Mouse (Mus musculus) liver, postnatal 0 days (tissue): ENCODE results near the gene Ptgis. TPM values are rescaled to one million over a fixed set of nuclear protein-coding genes. Genes with fewer than 3 reads are reported as not detected.

Experiments used
- ATAC-seq: fragments of 200-750 bp; cut with Nextera tagmentation; 2 replicates; pipeline ENCODE4 v1.8.0; 2017; ENCODE audit warnings: mild to moderate bottlenecking, moderate library complexity
- DNase-seq: peaks from one replicate; pipeline ENCODE4 v3.0.0-alpha.2; 2016
- H3K27ac ChIP-seq: fragments of 300-500 bp; sonication (generic); 2 replicates; pipeline ENCODE4 v1.5.1; 2014; ENCODE audit warnings: antibody characterized with exemption, moderate library complexity, mild to moderate bottlenecking, low read depth
- H3K27me3 ChIP-seq: fragments of 300-500 bp; sonication (generic); 2 replicates; pipeline ENCODE4 v1.6.1; 2014; ENCODE audit warnings: low read length, control low read depth, mixed read lengths; ENCODE audit not compliant: insufficient read depth
- H3K36me3 ChIP-seq: fragments of 300-500 bp; sonication (generic); replicated peaks from 2 replicates; pipeline ENCODE4 v1.6.1; 2014; ENCODE audit warnings: mild to moderate bottlenecking, control low read depth, low read length, moderate library complexity, mixed read lengths; ENCODE audit not compliant: insufficient read depth
- H3K4me1 ChIP-seq: fragments of 300-500 bp; sonication (generic); 2 replicates; pipeline ENCODE4 v1.6.1; 2014; ENCODE audit warnings: antibody characterized with exemption, mild to moderate bottlenecking, control low read depth; ENCODE audit not compliant: insufficient read depth
- H3K4me2 ChIP-seq: fragments of 300-500 bp; sonication (generic); 2 replicates; pipeline ENCODE4 v1.6.1; 2014; ENCODE audit warnings: low read depth, mild to moderate bottlenecking, low read length, moderate library complexity, mixed read lengths
- H3K4me3 ChIP-seq: fragments of 300-500 bp; sonication (generic); 2 replicates; pipeline ENCODE4 v1.5.1; 2014; ENCODE audit warnings: low read depth, low read length
- H3K9ac ChIP-seq: fragments of 300-500 bp; sonication (generic); replicated peaks from 2 replicates; pipeline ENCODE4 v1.6.1; 2014; ENCODE audit warnings: mild to moderate bottlenecking, moderate library complexity
- H3K9me3 ChIP-seq: fragments of 300-500 bp; sonication (generic); 2 replicates; pipeline ENCODE4 v1.6.1; 2016; ENCODE audit warnings: mild to moderate bottlenecking, control low read depth, low read length, mixed read lengths
- CTCF ChIP-seq: sonication (generic); IDR thresholded peaks from 2 replicates; pipeline ENCODE4 v1.5.1; 2016; ENCODE audit warnings: antibody characterized with exemption, low read depth
- EP300 ChIP-seq: IDR thresholded peaks from 2 replicates; pipeline ENCODE4 v1.6.1; 2016; ENCODE audit warnings: antibody characterized with exemption, low read depth, mild to moderate bottlenecking
- WGBS: fragments of 180-500 bp; shearing (Covaris S2); extraction: QIAGEN DNeasy Blood & Tissue Kit; methylation state at CpG from one replicate; pipeline ENCODE4 v1.1.7; 2014; ENCODE audit not compliant: insufficient replicate concordance; 5-methylcytosine and 5-hydroxymethylcytosine counted together
- polyA plus RNA-seq: library from polyadenylated mRNA; unstranded; fragments of >200 nt; fragmentation: Nextera tagmentation; extraction: Ambion mirVana; gene quantifications from 2 replicates; pipeline ENCODE4 v1.2.1, GENCODE M21; 2015

Ptgis gene
- polyA plus RNA-seq, 1 experiment from 2014 or later, result 1.8 TPM

DNA sequence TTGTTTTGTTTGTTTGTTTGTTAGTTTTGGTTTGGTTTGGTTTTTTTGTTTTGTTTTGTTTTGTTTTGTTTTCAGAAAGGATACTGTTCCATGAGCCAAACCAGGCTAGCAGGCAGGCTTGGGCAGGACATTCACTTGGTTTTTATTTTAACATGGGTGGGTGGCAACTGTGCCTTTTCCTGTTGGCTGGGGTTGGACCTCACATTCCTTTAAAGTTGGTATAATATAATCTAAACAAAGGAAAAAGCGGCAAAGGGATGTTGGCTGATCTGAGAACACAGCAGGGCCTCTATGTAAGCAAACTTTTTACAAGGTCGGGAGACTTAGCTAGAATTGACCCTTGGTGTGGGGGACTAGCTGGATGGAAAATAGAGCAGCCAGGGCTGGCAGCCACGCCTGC, 17.4 kb upstream of the Ptgis start:
- no peak for ATAC-seq
- 59% methylated on average over 3 of the region's 3 CpGs for WGBS
- H3K27me3 ChIP-seq, result no peaks in the 10 kb centered on the region
- DNase-seq, result no peak
- H3K4me2 ChIP-seq, result no peak overlapping the region
- H3K4me1 ChIP-seq, result no peaks in the 10 kb centered on the region
- no peak for TF ChIP-seq EP300
- no peaks in the 10 kb centered on the region for H3K36me3 ChIP-seq
- no peak overlapping the region for H3K9ac ChIP-seq
- H3K4me3 ChIP-seq, result no peak overlapping the region
- H3K9me3 ChIP-seq, result no peaks in the 10 kb centered on the region
- no peak overlapping the region for H3K27ac ChIP-seq

DNA sequence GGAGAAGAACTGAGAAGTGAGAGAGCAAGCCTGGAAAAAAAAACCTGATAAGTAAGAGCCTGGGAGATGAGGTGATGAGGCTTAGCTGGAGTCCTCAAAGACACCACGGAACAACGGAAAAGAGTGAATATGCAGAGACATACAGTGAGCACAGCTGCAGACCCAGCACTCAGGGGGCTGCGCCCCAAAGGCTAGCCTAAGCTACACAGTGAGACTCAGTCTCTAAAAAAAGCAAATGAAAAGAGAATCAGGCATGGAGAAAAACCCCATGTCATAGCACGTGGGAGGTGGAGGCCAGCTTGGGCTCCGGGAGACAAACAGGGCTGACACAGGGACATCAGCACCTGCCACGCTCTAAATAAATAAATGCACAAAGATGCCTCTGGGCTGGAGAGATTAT, 14.4 kb upstream of the Ptgis start:
- Histone ChIP-seq H3K4me3 (no peak overlapping the region), H3K4me1 (no peaks in the 10 kb centered on the region), H3K27me3 (no peaks in the 10 kb centered on the region), H3K4me2 (no peak overlapping the region), H3K9me3 (no peaks in the 10 kb centered on the region), H3K9ac (no peak overlapping the region), H3K27ac (no peak overlapping the region), H3K36me3 (no peaks in the 10 kb centered on the region)
- DNase-seq (no peak), ATAC-seq (no peak)
- WGBS, result 72% methylated on average over 6 of the region's 6 CpGs
- TF ChIP-seq EP300, result no peak
- TF ChIP-seq CTCF, result no peak

DNA sequence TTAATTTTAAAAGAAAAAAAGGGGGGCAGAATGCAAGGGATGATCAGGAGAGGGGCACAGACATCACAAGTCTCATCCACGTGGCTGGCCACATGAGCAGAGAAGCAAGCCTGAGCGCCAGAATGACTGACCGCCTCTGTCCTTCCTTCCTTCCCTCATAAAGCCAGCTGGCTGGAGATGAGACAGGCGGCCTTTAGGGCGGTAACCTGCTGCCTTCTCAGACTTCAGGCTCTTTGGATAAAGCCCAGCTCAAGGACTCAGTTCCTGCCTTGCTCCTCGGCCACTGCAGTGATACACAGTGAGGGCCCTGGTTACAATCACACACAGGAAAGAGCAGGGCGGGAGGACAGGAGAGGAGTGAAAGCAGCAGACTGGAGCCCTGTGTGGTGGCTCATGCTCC, 13.8 kb upstream of the Ptgis start:
- no peak for DNase-seq
- TF ChIP-seq CTCF (no peak), EP300 (no peak)
- Histone ChIP-seq H3K4me2 (no peak overlapping the region), H3K9ac (no peak overlapping the region), H3K9me3 (no peaks in the 10 kb centered on the region), H3K27ac (no peak overlapping the region), H3K36me3 (no peaks in the 10 kb centered on the region), H3K27me3 (no peaks in the 10 kb centered on the region), H3K4me1 (no peaks in the 10 kb centered on the region), H3K4me3 (no peak overlapping the region)
- 47% methylated on average over 7 of the region's 7 CpGs for WGBS
- ATAC-seq, result no peak

DNA sequence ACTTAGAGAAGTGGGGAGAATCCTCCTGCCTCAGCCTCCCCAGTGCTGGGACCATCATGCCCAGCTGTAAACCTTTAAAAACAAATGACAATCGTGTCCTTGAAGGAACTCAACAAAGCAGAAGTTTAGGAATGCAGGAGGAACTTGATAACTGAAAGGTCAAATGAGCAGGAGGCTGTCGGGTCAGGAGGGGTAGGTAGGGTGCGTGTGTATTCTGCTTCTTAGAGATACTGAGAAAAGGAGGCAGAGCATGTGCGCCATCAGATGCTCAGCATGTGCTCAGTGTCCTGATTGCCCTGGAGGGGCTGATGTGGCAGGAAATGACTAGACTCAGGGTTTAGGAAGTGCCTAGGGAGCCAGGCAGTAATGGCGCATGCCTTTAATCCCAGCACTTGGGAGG, 13.1 kb upstream of the Ptgis start:
- H3K9me3 ChIP-seq, result no peaks in the 10 kb centered on the region
- ATAC-seq (no peak), DNase-seq (no peak)
- H3K27ac ChIP-seq, result no peak overlapping the region
- H3K9ac ChIP-seq, result no peak overlapping the region
- H3K27me3 ChIP-seq, result no peaks in the 10 kb centered on the region
- no peaks in the 10 kb centered on the region for H3K36me3 ChIP-seq
- TF ChIP-seq CTCF (no peak), EP300 (no peak)
- 48% methylated on average over 5 of the region's 5 CpGs for WGBS
- no peak overlapping the region for H3K4me2 ChIP-seq
- no peak overlapping the region for H3K4me3 ChIP-seq
- no peaks in the 10 kb centered on the region for H3K4me1 ChIP-seq

DNA sequence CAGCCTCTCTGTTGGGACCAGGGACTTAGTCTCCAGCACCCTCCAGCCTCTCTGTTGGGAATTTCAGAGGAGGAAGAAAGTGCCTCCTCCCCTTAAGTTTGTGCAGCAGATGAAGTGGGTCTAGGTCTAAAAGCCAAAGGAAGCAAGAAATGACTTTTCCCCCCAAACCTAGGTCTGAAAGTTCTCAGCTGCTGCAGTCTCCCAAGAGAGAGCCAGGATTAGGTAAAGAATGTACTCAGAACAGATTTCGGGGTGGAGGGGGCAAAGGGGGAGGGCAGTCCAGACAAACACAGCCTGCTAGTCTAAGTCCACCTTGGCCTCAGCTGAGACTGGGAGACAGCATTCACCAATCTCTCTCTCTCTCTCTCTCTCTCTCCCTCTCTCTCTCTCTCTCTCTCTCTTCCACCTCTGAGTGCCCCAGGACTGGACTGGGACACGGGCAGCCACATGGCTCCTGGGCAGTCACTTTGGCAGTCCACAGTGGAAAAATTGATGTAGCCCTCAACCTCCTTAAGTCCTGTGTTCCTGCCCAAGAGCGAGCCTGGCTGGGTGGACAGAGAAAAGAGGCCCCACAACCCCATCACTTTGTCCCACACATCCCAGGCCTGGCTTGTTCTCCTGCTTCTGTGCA, 11.8 kb upstream of the Ptgis start:
- Histone ChIP-seq H3K9me3 (no peaks in the 10 kb centered on the region), H3K36me3 (no peaks in the 10 kb centered on the region), H3K27me3 (no peaks in the 10 kb centered on the region), H3K4me3 (no peak overlapping the region), H3K9ac (no peak overlapping the region), H3K4me2 (no peak overlapping the region), H3K27ac (no peak overlapping the region), H3K4me1 (no peaks in the 10 kb centered on the region)
- DNase-seq, result no peak
- TF ChIP-seq EP300, result no peak
- TF ChIP-seq CTCF, result no peak
- 62% methylated on average over 3 of the region's 3 CpGs for WGBS
- ATAC-seq, result no peak

DNA sequence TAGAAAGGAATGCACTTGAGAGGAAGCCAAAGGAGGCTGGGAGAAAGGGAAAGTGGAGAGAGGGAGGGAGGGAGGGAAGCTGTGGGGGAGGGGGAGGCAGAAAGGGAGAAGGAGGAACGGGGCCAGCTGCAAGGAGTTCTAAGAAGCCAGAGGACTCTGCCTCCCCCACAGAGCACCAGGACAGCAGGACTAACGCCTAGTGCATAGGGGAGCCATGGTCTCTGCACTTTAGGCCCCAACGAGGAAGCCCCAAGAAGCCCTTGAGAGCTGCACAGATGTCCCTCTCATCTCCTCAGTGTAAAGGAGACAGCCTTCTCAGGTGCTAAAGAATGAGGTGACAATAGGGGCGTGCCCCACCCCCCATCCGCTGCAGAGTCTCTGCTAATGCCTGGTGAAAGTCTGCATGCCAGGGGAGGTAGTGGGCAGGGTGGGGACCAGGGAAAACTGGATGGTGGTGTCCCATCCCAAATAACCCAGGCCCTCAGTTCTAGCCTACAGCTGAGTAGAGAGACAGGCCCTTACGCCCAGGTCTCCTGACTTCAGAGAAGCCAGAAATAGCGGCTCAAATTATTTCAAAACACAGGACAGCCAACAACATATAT, 10.4 kb upstream of the Ptgis start:
- TF ChIP-seq EP300, result no peak
- TF ChIP-seq CTCF, result no peak
- H3K9ac ChIP-seq, result no peak overlapping the region
- 41% methylated on average over 7 of the region's 7 CpGs for WGBS
- no peak overlapping the region for H3K4me2 ChIP-seq
- no peaks in the 10 kb centered on the region for H3K36me3 ChIP-seq
- no peak overlapping the region for H3K4me3 ChIP-seq
- ATAC-seq (no peak), DNase-seq (no peak)
- no peak overlapping the region for H3K27ac ChIP-seq
- no peaks in the 10 kb centered on the region for H3K4me1 ChIP-seq
- no peaks in the 10 kb centered on the region for H3K27me3 ChIP-seq
- no peaks in the 10 kb centered on the region for H3K9me3 ChIP-seq
